In the genomic region with DNA sequence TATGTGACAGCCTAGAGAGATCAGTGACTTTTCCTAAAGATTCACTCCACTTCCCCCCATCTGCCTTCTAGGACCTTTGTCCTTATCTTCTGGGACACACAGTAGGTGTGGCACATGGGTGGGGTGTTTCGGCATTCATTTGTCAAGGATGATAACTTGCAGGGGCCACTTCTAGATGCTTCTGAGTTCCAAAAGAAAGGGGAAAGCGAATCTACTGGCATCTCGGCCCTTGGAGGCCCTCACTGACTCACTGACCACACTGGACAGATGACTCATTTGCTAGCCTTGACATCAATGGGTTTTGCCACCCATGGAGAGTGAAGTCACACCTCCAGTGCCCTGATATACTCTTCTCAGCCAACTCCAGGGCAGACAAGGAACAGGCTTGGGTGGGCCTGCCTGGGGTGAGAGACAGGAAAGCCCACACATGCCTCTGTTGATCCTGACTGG, we compare ENCODE assay signal across 12 mouse cellular contexts. TPM values are rescaled to one million over a fixed set of nuclear protein-coding genes. Genes with fewer than 3 reads are reported as not detected.
DNase-seq lines count a peak whose midpoint lies in the region; ATAC-seq and TF ChIP-seq lines count a peak whose summit lies in the region.
"Had no signal": no experiment of that assay in that cellular context is flagged by ENCODE, and none has a peak within 500 bp of the region (broad histone marks: within the 10 kb centered on the region; RNA-seq: fewer than 3 reads in every experiment).

No protein-coding gene starts in this region.

- peak overlapping the region; percentile 53 for H3K9ac ChIP-seq in liver, postnatal 0 days (replicated peaks)
- H3K9ac ChIP-seq: embryonic facial prominence, embryonic 12.5 days; lung, embryonic 14.5 days; neural tube, embryonic 12.5 days had no signal

- peak; percentile 94 for DNase-seq in heart, adult 11 months
- no peak for DNase-seq in heart, postnatal 10 days
- peak; percentile 97 for DNase-seq in 3T3-L1 (ENCODE audit: low read depth, low spot score)
- peak; percentile 71 to 80 for DNase-seq in adrenal gland, postnatal 36 days
- peak; percentile 68 for DNase-seq in liver, postnatal 0 days
- no peak for DNase-seq in gastrocnemius, adult 8-10 months (ENCODE audit: low spot score in 2 of 2)
- no peak for DNase-seq in kidney, postnatal 36 days
- DNase-seq in right cerebral cortex, postnatal 14 days: no peak
- DNase-seq: gastrocnemius, postnatal 25 days; lung, embryonic 14.5 days had no signal

- intact Hi-C loops in heart, postnatal 10 days (cut with DNase I): loop anchor here (2.0 kb wide), 1 partner anchor 14 kb away; no protein-coding TSS in a partner anchor

- H3K4me3 ChIP-seq in liver, postnatal 0 days (ENCODE audit: low read depth, low read length): no peak overlapping the region
- H3K4me3 ChIP-seq: embryonic facial prominence, embryonic 12.5 days; neural tube, embryonic 12.5 days had no signal

- peak overlapping the region; percentile 48 for H3K4me2 ChIP-seq in liver, postnatal 0 days (ENCODE audit: low read depth, low read length)
- H3K4me2 ChIP-seq: embryonic facial prominence, embryonic 12.5 days; lung, embryonic 14.5 days; neural tube, embryonic 12.5 days had no signal

- H3K27ac ChIP-seq in liver, postnatal 0 days (ENCODE audit: low read depth): peak overlapping the region; percentile 82
- H3K27ac ChIP-seq: embryonic facial prominence, embryonic 12.5 days; neural tube, embryonic 12.5 days had no signal

- 57% methylated on average over 3 of the region's 3 CpGs for WGBS in liver, postnatal 0 days (ENCODE audit: insufficient replicate concordance)

- no peaks in the 10 kb centered on the region for H3K9me3 ChIP-seq in liver, postnatal 0 days (ENCODE audit: low read length)
- H3K9me3 ChIP-seq: embryonic facial prominence, embryonic 12.5 days; neural tube, embryonic 12.5 days had no signal

- H3K36me3 ChIP-seq in liver, postnatal 0 days (replicated peaks; ENCODE audit: insufficient read depth, low read length): no peaks in the 10 kb centered on the region
- H3K36me3 ChIP-seq: embryonic facial prominence, embryonic 12.5 days; neural tube, embryonic 12.5 days had no signal

- TF ChIP-seq CTCF in liver, postnatal 0 days (IDR thresholded peaks at IDR 0.05; ENCODE audit: low read depth): no peak

- no peaks in the 10 kb centered on the region for H3K27me3 ChIP-seq in liver, postnatal 0 days (ENCODE audit: insufficient read depth, low read length)
- H3K27me3 ChIP-seq: embryonic facial prominence, embryonic 12.5 days had no signal

- peak; percentile 74 for ATAC-seq in liver, postnatal 0 days

- peak; percentile 94 for TF ChIP-seq EP300 in liver, postnatal 0 days (IDR thresholded peaks at IDR 0.05; ENCODE audit: low read depth)

- H3K4me1 ChIP-seq in liver, postnatal 0 days (ENCODE audit: insufficient read depth): peaks cover 56% of the 10 kb centered on the region
- H3K4me1 ChIP-seq: embryonic facial prominence, embryonic 12.5 days; neural tube, embryonic 12.5 days had no signal

RNA-seq across cellular contexts. Expression of a gene that starts 46.7 kb away (rescaled TPM):
- total RNA-seq in heart, postnatal 10 days (2021): 10 to 100 TPM; 84.4 to 87.8 TPM
- 100 to 1,000 TPM; 159 to 160 TPM for total RNA-seq in adrenal gland, postnatal 36 days (2021)
- polyA plus RNA-seq in liver, postnatal 0 days (2015; fragmentation: Nextera tagmentation; extraction: Ambion mirVana): 34.4 and 35.0 TPM in 2 replicates
- 10 to 100 TPM; 42.1 to 62.2 (median 50.9) TPM for total RNA-seq in gastrocnemius, adult 8-10 months (2022)

RNA-seq across cellular contexts. Expression of a gene that starts 47.3 kb away (rescaled TPM):
- total RNA-seq in heart, postnatal 10 days (2021): 100 to 1,000 TPM in 1 of 2 experiments, 10 to 100 TPM in 1; 60.1 to 100 TPM
- total RNA-seq in adrenal gland, postnatal 36 days (2021): 10 to 100 TPM; 56.9 to 62.5 TPM
- polyA plus RNA-seq in liver, postnatal 0 days (2015; fragmentation: Nextera tagmentation; extraction: Ambion mirVana): 13.4 and 14.2 TPM in 2 replicates
- 10 to 100 TPM; 49.6 to 99.2 (median 59.4) TPM for total RNA-seq in gastrocnemius, adult 8-10 months (2022)

Comparison
In these comparisons a context has a peak if more than half of its experiments do, and no peak if none do; other contexts are left out.
1. DNase-seq: peak in heart, adult 11 months (single experiment), 3T3-L1 (single experiment), adrenal gland, postnatal 36 days (2 of 2) and liver, postnatal 0 days (single experiment); none in heart, postnatal 10 days (0 of 2), gastrocnemius, adult 8-10 months (0 of 2), kidney, postnatal 36 days (0 of 2) and right cerebral cortex, postnatal 14 days (single experiment).